Mouse (Mus musculus): Measurements from ENCODE around the gene Crim1.

- TF ChIP-seq POLR2A (IDR thresholded peaks at IDR 0.05; ENCODE audit: low read depth, low read length) (no peak), CTCF (IDR thresholded peaks at IDR 0.05; ENCODE audit: extremely low read depth, insufficient read length, insufficient replicate concordance, low read depth, low read length) (no peak)
Observed at GRCm38 (mm10) chr17:78266271-78266670, 66.2 kb downstream of the Crim1 start.

Data from small intestine, adult 2 months (tissue).